Mouse (Mus musculus): ENCODE data around the gene Slc31a2.
"Not testable (repeated sequence)": the region's sequence is repeated elsewhere in the genome, so short reads cannot be mapped to it uniquely, and the experiment has no call there.

The Slc31a2 gene

GRCm38 (mm10) chr4:62262276-62262675 lies at the start of gene Slc31a2:
Gene Slc31a2 (plus strand): TSS chr4:62262562.
- DNase-seq (ENCODE audit: low read depth): no peak

GRCm38 (mm10) chr4:62213490-62213889 lies 48.9 kb upstream of the Slc31a2 start:
- DNase-seq (ENCODE audit: low read depth): no peak

- no peak for DNase-seq (ENCODE audit: low read depth)
Measured at GRCm38 (mm10) chr4:62228391-62228790, 34.0 kb upstream of the Slc31a2 start.

- DNase-seq (ENCODE audit: low read depth): peak; percentile 20
Measured at GRCm38 (mm10) chr4:62229448-62229847, 32.9 kb upstream of the Slc31a2 start.

- DNase-seq (ENCODE audit: low read depth): no peak
Measured at GRCm38 (mm10) chr4:62230153-62230552, 32.2 kb upstream of the Slc31a2 start.

GRCm38 (mm10) chr4:62230769-62231168 lies 31.6 kb upstream of the Slc31a2 start, which contains the start of gene Zfp37:
Gene Zfp37 (minus strand): TSS chr4:62231047.
- no peak for DNase-seq (ENCODE audit: low read depth)

- DNase-seq (ENCODE audit: low read depth): no peak
Measured at GRCm38 (mm10) chr4:62240586-62240985, 21.8 kb upstream of the Slc31a2 start.

- no peak for DNase-seq (ENCODE audit: low read depth)
Measured at GRCm38 (mm10) chr4:62248328-62248727, 14.0 kb upstream of the Slc31a2 start.

- no peak for DNase-seq (ENCODE audit: low read depth)
Measured at GRCm38 (mm10) chr4:62250896-62251544, 11.3 kb upstream of the Slc31a2 start.

GRCm38 (mm10) chr4:62251776-62252175 lies 10.6 kb upstream of the Slc31a2 start:
- no peak for DNase-seq (ENCODE audit: low read depth)

- DNase-seq (ENCODE audit: low read depth): no peak
Measured at GRCm38 (mm10) chr4:62254551-62254950, 7.8 kb upstream of the Slc31a2 start.

GRCm38 (mm10) chr4:62256931-62257330 lies 5.4 kb upstream of the Slc31a2 start:
- DNase-seq (ENCODE audit: low read depth): peak; percentile 44

- no peak for DNase-seq (ENCODE audit: low read depth)
Measured at GRCm38 (mm10) chr4:62263133-62263844, 927 bp downstream of the Slc31a2 start.

- DNase-seq (ENCODE audit: low read depth): no peak
Measured at GRCm38 (mm10) chr4:62265154-62265836, 2.9 kb downstream of the Slc31a2 start.

GRCm38 (mm10) chr4:62266016-62266415 lies 3.7 kb downstream of the Slc31a2 start:
- DNase-seq (ENCODE audit: low read depth): not testable (repeated sequence)

GRCm38 (mm10) chr4:62267101-62267500 lies 4.7 kb downstream of the Slc31a2 start:
- no peak for DNase-seq (ENCODE audit: low read depth)

GRCm38 (mm10) chr4:62272696-62273095 lies 10.3 kb downstream of the Slc31a2 start:
- no peak for DNase-seq (ENCODE audit: low read depth)

- DNase-seq (ENCODE audit: low read depth): no peak
Measured at GRCm38 (mm10) chr4:62273916-62274315, 11.6 kb downstream of the Slc31a2 start.

- DNase-seq (ENCODE audit: low read depth): no peak
Measured at GRCm38 (mm10) chr4:62274841-62275536, 12.6 kb downstream of the Slc31a2 start.

GRCm38 (mm10) chr4:62276642-62277041 lies 14.3 kb downstream of the Slc31a2 start:
- no peak for DNase-seq (ENCODE audit: low read depth)

GRCm38 (mm10) chr4:62277222-62277621 lies 14.9 kb downstream of the Slc31a2 start:
- DNase-seq (ENCODE audit: low read depth): no peak

- DNase-seq (ENCODE audit: low read depth): no peak
Measured at GRCm38 (mm10) chr4:62278081-62278480, 15.7 kb downstream of the Slc31a2 start.
